Mouse (Mus musculus) embryonic facial prominence, embryonic 11.5 days (tissue): ENCODE data around the gene Lyl1. TPM values are rescaled to one million over a fixed set of nuclear protein-coding genes. Genes with fewer than 3 reads are reported as not detected.

ENCODE experiments used
- ATAC-seq: fragments of 200-750 bp; cut with Nextera tagmentation; replicated peaks from 2 replicates; pipeline ENCODE4 v1.8.0; 2017; ENCODE audit warnings: low read depth; ENCODE audit not compliant: insufficient number of reproducible peaks, low FRiP score, low TSS enrichment
- DNase-seq: peaks from one replicate; pipeline ENCODE4 v3.0.0-alpha.2; 2015; ENCODE audit warnings: low spot score
- H3K27ac ChIP-seq: fragments of 300-500 bp; sonication (generic); replicated peaks from 2 replicates; pipeline ENCODE4 v1.5.1; 2014; ENCODE audit warnings: mild to moderate bottlenecking, low read depth, low read length, control low read depth
- H3K27me3 ChIP-seq: fragments of 300-500 bp; sonication (generic); 2 replicates; pipeline ENCODE4 v1.6.1; 2014; ENCODE audit warnings: mild to moderate bottlenecking, low read length, moderate library complexity, mixed read lengths; ENCODE audit not compliant: control insufficient read depth, insufficient read depth
- H3K36me3 ChIP-seq: fragments of 300-500 bp; sonication (generic); replicated peaks from 2 replicates; pipeline ENCODE4 v1.6.1; 2014; ENCODE audit warnings: low read depth, mild to moderate bottlenecking, low read length, moderate library complexity, mixed read lengths; ENCODE audit not compliant: control insufficient read depth, insufficient read depth
- H3K4me1 ChIP-seq: fragments of 300-500 bp; sonication (generic); 2 replicates; pipeline ENCODE4 v1.6.1; 2014; ENCODE audit warnings: low read length, mixed read lengths; ENCODE audit not compliant: control insufficient read depth, insufficient read depth
- H3K4me2 ChIP-seq: fragments of 300-500 bp; sonication (generic); 2 replicates; pipeline ENCODE4 v1.6.1; 2014; ENCODE audit warnings: low read depth, mild to moderate bottlenecking, control low read depth, low read length, moderate library complexity
- H3K4me3 ChIP-seq: fragments of 300-500 bp; sonication (generic); 2 replicates; pipeline ENCODE4 v1.5.1; 2014; ENCODE audit warnings: low read depth, low read length, control low read depth
- H3K9ac ChIP-seq: fragments of 300-500 bp; sonication (generic); replicated peaks from 2 replicates; pipeline ENCODE4 v1.6.1; 2014; ENCODE audit warnings: mild to moderate bottlenecking, control low read depth, low read length
- H3K9me3 ChIP-seq: fragments of 300-500 bp; sonication (generic); replicated peaks from 2 replicates; pipeline ENCODE4 v1.6.1; 2016; ENCODE audit warnings: mild to moderate bottlenecking, low read length, inconsistent platforms, mixed read lengths; ENCODE audit not compliant: control insufficient read depth
- WGBS: fragments of 180-500 bp; shearing (Covaris S2); extraction: QIAGEN DNeasy Blood & Tissue Kit; methylation state at CpG from one replicate; pipeline ENCODE4 v1.1.7; 2014; 5-methylcytosine and 5-hydroxymethylcytosine counted together
- polyA plus RNA-seq: library from polyadenylated mRNA; unstranded; fragments of >200 nt; fragmentation: Nextera tagmentation; extraction: Ambion mirVana; gene quantifications from 2 replicates; pipeline ENCODE4 v1.2.1, GENCODE M21; 2014

The Lyl1 gene
- polyA plus RNA-seq, 1 experiment from 2014 or later = 4.6 TPM

- H3K36me3 ChIP-seq = no peaks in the 10 kb centered on the region
- DNase-seq (peak; percentile 46), ATAC-seq (no peak)
- no peak overlapping the region; the same call in 1 of the 2 replicates for H3K4me2 ChIP-seq
- H3K9me3 ChIP-seq = no peaks in the 10 kb centered on the region
- peaks cover 8% of the 10 kb centered on the region for H3K4me1 ChIP-seq
- no peaks in the 10 kb centered on the region for H3K27me3 ChIP-seq
- no peak overlapping the region for H3K4me3 ChIP-seq
- 33% methylated on average over 4 of the region's 4 CpGs for WGBS
- peak overlapping the region; percentile 99; the same call in 1 of the 2 replicates for H3K27ac ChIP-seq
- no peak overlapping the region for H3K9ac ChIP-seq
Observed at GRCm38 (mm10) chr8:84657680-84658079, 43.6 kb upstream of the Lyl1 start.

GRCm38 (mm10) chr8:84658951-84659350 is 42.3 kb upstream of the Lyl1 start:
- Histone ChIP-seq H3K27me3 (no peaks in the 10 kb centered on the region), H3K9ac (no peak overlapping the region), H3K4me1 (peaks cover 8% of the 10 kb centered on the region), H3K4me2 (no peak overlapping the region), H3K27ac (no peak overlapping the region), H3K4me3 (no peak overlapping the region), H3K9me3 (no peaks in the 10 kb centered on the region), H3K36me3 (no peaks in the 10 kb centered on the region)
- WGBS = 65% methylated on average over 1 of the region's 1 CpGs
- ATAC-seq (no peak), DNase-seq (no peak)

- DNase-seq (peak; percentile 85), ATAC-seq (no peak)
- peak overlapping the region; percentile 89 for H3K4me2 ChIP-seq
- no peaks in the 10 kb centered on the region for H3K9me3 ChIP-seq
- peaks cover 8% of the 10 kb centered on the region for H3K4me1 ChIP-seq
- H3K9ac ChIP-seq = peak overlapping the region; percentile 95
- peak overlapping the region; percentile 91 for H3K27ac ChIP-seq
- WGBS = 1% methylated on average over 33 of the region's 33 CpGs
- H3K4me3 ChIP-seq = peak overlapping the region; percentile 97
- no peaks in the 10 kb centered on the region for H3K27me3 ChIP-seq
- H3K36me3 ChIP-seq = no peaks in the 10 kb centered on the region
Observed at GRCm38 (mm10) chr8:84659936-84660818, 41.1 kb upstream of the Lyl1 start.

- Histone ChIP-seq H3K4me2 (peak overlapping the region; percentile 89), H3K9ac (peak overlapping the region; percentile 95), H3K9me3 (no peaks in the 10 kb centered on the region), H3K36me3 (no peaks in the 10 kb centered on the region), H3K27ac (peak overlapping the region; percentile 91), H3K4me1 (peaks cover 8% of the 10 kb centered on the region), H3K4me3 (peak overlapping the region; percentile 97), H3K27me3 (no peaks in the 10 kb centered on the region)
- peak; percentile 76 for DNase-seq
- ATAC-seq = no peak
- under 1% methylated on average over 20 of the region's 20 CpGs for WGBS
Observed at GRCm38 (mm10) chr8:84660819-84661457, 40.3 kb upstream of the Lyl1 start.

DNA sequence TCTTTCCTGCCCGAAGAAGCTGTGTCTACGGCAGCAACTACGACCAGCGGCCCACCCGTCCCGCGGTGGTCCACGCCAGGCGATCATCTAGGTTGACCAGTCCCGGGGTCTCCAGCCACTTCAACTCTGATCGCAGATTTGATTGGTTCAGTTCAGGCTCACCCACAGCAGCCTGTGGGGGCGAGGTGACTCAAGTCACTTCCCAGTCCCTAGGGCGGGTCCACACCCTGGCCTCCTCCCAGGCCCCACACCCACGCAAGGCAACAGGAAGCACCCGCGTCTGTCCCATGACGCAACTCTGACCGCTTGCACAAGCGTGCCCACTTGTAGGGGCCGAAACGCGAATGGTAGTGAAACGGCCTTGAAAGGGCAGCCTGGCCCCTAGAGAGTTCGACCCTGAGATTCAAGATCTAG is 39.8 kb upstream of the Lyl1 start:
- H3K9ac ChIP-seq = peak overlapping the region; percentile 95
- DNase-seq = peak; percentile 45
- 1% methylated on average over 24 of the region's 24 CpGs for WGBS
- H3K4me2 ChIP-seq = peak overlapping the region; percentile 89
- peak overlapping the region; percentile 97 for H3K4me3 ChIP-seq
- peaks cover 8% of the 10 kb centered on the region for H3K4me1 ChIP-seq
- H3K9me3 ChIP-seq = no peaks in the 10 kb centered on the region
- H3K27me3 ChIP-seq = no peaks in the 10 kb centered on the region
- no peaks in the 10 kb centered on the region for H3K36me3 ChIP-seq
- H3K27ac ChIP-seq = peak overlapping the region; percentile 91
- ATAC-seq = no peak

GRCm38 (mm10) chr8:84661961-84662571 is 39.2 kb upstream of the Lyl1 start:
- Histone ChIP-seq H3K27ac (peak overlapping the region; percentile 91), H3K9ac (peak overlapping the region; percentile 95), H3K4me2 (peak overlapping the region; percentile 89), H3K36me3 (no peaks in the 10 kb centered on the region), H3K9me3 (no peaks in the 10 kb centered on the region), H3K27me3 (no peaks in the 10 kb centered on the region), H3K4me3 (peak overlapping the region; percentile 97), H3K4me1 (peaks cover 5% of the 10 kb centered on the region)
- 0 out of 2 replicates have a peak, but pooled peaks have one; percentile 1 for ATAC-seq
- DNase-seq = peak; percentile 60
- under 1% methylated on average over 61 of the region's 61 CpGs for WGBS

- H3K4me2 ChIP-seq = peak within 1 kb of the TSS; percentile 89
- H3K4me1 ChIP-seq = no peaks in the 10 kb centered on the region; the same call in 1 of the 2 replicates
- peak within 1 kb of the TSS; percentile 95 for H3K9ac ChIP-seq
- H3K27me3 ChIP-seq = no peaks in the 10 kb centered on the region
- peak; percentile 49 for ATAC-seq
- peak; percentile 98 for DNase-seq
- peak within 1 kb of the TSS; percentile 91 for H3K27ac ChIP-seq
- peak within 1 kb of the TSS; percentile 97 for H3K4me3 ChIP-seq
- WGBS = 0% methylated on average over 27 of the region's 27 CpGs
- H3K36me3 ChIP-seq = no peaks in the 10 kb centered on the region
- no peaks in the 10 kb centered on the region for H3K9me3 ChIP-seq
Observed at GRCm38 (mm10) chr8:84662581-84663065, 38.6 kb upstream of the Lyl1 start, which contains the start of gene Ier2. Ier2 (minus strand) TSS chr8:84662852.
